Mouse (Mus musculus) left cerebral cortex, adult 11 months (tissue): ENCODE measurements at regions not wholly inside any gene's neighbourhood (a gene's known extent, or its start where the extent isn't known, plus 50 kb on each side); places are given as distances from the start of the nearest gene placed in this dataset.
"Not testable (repeated sequence)": the region's sequence is repeated elsewhere in the genome, so short reads cannot be mapped to it uniquely, and the experiment has no call there.

Experiments
- DNase-seq: peaks from one replicate; pipeline ENCODE4 v3.0.0; 2022; ENCODE audit warnings: low spot score

DNA sequence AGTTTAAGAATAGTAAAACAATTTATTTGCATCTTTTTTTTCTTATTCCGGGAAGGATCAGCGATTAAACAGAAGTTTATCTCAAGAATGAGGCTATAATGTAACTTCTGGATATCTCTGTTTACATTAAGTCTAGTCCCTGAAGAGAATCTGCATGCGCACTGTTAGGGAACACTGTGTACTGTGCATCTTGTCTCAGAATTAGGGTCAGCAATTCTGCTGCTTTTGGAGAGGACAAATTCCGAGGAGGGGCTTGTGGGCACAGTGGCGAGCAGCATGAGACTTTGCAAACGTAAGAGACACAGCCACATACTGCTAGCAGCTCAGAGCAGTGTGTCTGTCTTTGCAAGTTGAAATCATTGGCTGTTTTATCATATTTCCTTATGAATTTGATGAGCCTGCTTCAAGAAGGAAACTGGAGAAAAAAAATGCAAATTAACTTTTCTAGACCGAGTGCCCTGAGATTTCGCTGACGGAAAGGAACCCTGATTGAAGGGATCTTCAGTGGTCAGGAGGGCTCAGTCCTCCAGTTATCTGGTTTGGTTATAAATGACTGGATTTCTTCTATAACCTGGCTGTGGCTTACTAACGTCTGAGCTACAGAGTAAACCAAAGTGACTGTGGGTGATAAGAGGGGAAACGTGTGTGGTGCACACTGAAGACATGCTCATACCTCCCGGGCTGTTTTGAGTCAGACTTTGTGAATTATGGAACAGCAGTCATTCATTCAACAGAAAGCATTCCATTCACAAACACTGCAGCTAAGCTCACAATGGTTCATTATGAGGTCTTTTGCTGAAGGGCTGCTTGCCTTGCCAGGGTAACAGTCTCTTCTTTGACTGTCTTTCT lies 305.1 kb downstream of the Ets1 start:
- no peak for DNase-seq

- DNase-seq, result no peak
Measured at GRCm38 (mm10) chr9:32941768-32942030, 305.7 kb downstream of the Ets1 start.

DNA sequence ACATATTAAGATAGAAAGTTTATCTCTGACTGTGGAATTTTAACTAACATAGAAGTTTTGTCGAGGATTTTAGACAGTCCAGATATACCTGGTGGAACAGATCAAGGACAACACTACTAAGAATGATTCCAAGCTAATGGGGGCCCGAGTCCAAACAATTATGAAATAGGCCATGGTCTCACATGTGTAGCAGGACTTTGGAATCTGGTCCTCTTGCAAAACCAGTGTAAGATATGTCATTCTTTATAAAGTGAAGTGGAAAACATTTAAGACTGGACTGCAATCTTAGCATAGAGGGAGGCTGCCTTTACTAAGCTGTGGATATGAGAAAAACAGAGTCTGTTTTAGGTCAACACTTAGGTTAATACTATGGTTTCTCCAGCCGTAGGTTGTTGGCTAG lies 311.2 kb downstream of the Ets1 start:
- DNase-seq, result no peak

DNA sequence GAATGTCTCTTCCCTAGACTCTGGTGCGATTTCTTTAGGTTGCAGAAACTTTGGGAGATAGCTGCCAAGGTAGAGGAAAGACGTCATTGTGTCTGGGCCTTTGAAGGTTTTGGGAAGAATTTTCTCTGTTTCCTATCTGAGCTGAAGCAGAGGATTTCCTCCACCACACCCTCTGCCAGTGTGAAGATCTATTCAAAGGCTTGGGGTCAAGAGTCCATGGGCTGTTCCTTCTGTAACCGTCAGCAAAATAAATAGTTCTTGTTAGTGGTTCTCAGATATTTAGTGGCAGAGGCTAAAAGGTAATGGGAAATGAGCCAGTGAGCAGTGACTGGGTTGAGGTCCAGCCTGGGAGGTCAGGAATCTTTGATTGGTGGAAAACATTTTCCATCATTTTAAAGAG lies 313.0 kb downstream of the Ets1 start:
- DNase-seq, result no peak

DNA sequence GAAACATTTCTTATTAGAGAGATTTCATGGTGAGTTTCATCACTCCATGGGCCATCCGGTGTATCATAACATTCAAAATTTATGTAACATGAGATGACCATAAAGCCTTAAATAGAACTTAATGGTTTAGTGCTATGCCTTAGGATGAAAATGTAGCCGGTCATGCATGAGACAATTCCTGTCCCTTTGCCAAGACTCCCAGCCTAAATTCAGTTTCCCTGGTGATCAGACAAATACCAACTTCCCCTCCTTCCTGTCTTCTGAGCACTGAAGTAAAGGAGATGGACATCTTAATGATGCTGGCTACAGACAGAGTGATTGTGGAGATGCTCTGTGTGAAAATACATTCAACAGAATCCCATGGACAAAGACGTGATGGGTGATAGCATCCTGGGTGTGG lies 322.7 kb downstream of the Ets1 start:
- DNase-seq, result no peak

DNA sequence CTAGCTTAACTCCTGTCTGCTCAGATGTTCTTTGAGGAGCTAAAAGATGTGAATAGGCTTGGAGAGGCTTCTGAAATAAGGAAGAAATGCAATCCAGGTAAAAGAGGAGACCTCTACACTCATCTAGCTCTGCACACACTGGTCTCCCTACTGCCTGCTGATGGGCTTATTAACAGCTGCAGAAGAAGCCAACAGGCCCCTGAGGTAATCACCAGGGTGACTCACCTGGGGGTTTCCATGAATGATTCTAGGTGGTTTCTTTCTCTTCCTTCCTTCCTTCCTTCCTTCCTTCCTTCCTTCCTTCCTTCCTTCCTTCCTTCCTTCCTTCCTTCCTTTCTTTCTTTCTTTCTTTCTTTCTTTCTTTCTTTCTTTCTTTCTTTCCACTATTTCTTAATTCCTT lies 323.4 kb downstream of the Ets1 start:
- not testable (repeated sequence) for DNase-seq

- no peak for DNase-seq
Measured at GRCm38 (mm10) chr9:32962679-32963205, 326.7 kb downstream of the Ets1 start.

DNA sequence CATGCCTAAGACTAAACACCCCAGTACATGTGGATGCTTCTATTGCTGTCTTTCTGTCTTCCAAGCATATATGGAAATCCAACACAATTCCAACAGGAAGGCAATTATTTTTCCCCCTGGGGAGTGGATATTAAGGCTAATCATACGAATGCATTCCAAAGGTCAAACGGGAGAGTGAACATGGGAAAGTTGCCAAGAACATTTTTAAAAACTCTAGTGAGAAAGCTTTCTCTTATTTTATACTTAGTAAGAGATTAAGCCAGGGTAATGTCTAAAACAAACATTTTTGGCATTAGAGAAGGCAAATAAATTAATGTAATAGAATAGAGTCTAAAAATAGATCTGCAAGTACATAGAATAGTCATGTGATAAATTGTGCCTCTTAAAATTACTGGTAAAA lies 332.4 kb downstream of the Ets1 start:
- no peak for DNase-seq

GRCm38 (mm10) chr9:32971421-32971820 lies 335.4 kb downstream of the Ets1 start:
- no peak for DNase-seq

GRCm38 (mm10) chr9:32971926-32972325 lies 335.9 kb downstream of the Ets1 start:
- no peak for DNase-seq

GRCm38 (mm10) chr9:32972431-32973052 lies 336.5 kb downstream of the Ets1 start:
- no peak for DNase-seq

GRCm38 (mm10) chr9:32977732-32978131 lies 341.7 kb downstream of the Ets1 start:
- no peak for DNase-seq

GRCm38 (mm10) chr9:32980846-32981245 lies 344.8 kb downstream of the Ets1 start:
- no peak for DNase-seq

DNA sequence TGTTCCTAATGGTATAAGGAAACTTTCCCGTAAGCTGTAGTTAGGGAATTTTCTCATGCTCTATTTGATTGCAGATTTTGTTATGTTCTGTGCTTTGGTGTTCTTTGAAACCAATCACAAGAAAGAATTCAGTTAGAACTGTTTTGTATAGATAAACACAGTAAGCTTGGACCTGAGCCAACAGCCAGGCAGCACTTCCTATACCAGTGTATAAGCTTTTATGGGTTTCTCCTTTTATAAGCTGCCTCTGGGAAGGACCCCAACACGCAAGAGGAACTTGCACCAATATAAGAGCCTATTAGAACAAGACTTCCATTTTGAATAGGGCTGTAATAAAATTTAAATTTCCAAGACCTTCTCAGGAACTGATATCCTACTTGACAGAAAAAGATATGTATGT lies 347.2 kb downstream of the Ets1 start:
- no peak for DNase-seq

- no peak for DNase-seq
Measured at GRCm38 (mm10) chr9:32986836-32987673, 351.0 kb downstream of the Ets1 start.

GRCm38 (mm10) chr9:32989006-32989405 lies 353.0 kb downstream of the Ets1 start:
- DNase-seq, result no peak

DNA sequence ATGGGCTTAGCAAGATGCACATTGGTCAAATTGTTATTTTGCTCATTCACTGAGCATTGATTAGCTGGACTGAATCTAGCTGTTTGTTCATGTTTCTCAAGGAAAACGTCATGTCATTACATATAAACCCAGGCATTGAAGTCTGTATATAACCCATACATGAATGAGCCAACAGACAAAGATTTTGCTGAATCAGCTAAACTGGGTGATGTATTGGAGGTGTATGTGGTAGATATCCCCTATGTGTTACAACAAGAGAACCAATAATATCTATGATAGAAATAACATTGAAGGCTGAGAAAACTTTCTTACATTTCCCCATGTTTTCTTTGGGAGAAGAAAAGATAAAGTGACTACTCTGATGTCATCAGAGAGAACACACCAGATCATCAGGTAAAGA lies 362.3 kb downstream of the Ets1 start:
- no peak for DNase-seq

GRCm38 (mm10) chr9:33000691-33001164 lies 364.7 kb downstream of the Ets1 start:
- DNase-seq, result no peak

- no peak for DNase-seq
Measured at GRCm38 (mm10) chr9:33001165-33001949, 365.3 kb downstream of the Ets1 start.

DNA sequence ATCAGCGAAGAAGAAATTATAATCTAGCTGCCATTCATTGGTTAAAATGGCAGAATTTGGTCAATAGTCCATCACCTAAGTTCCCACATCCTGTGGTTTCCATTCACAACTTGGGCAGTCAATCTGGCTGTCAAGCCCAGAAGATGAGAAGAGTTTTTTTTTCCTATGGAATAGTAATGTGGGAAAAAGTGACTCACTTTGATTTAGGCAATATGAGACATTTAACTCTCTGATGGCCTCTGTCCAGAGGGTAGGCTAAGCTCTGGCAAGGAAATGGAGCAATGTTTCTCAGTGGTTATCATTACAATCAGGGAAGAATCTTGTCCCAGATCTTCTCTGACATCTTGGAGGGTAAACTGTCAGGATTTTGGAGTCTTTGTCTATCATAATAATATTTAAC lies 367.9 kb downstream of the Ets1 start:
- DNase-seq, result no peak

DNA sequence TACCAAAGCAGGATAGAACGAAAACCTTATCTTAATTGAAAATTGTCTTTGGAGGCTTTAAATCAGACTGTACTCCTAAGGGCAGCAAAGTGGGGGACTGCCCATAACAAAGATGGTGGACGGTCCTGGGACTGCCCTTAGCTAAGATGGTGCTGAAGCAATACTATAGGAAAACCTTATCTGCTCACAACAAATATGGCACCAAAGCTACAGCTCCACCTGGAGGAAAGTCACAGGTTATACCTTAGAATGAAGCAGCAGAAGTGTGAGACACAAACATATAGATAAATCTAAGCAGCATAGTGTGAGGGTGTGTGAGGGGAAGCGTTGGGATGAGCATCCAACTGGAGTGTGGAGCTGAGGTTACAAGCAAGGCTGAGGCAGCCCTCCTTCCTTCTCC lies 368.5 kb downstream of the Ets1 start:
- DNase-seq, result no peak
